Mouse (Mus musculus): ENCODE measurements around the gene Crabp2. TPM values are rescaled to one million over a fixed set of nuclear protein-coding genes. Genes with fewer than 3 reads are reported as not detected.

Gene Crabp2
- polyA plus RNA-seq, 1 experiment from 2014 or later = 417 TPM

GRCm38 (mm10) chr3:87981894-87982835 is 33.7 kb downstream of the Crabp2 start:
- Histone ChIP-seq H3K9ac (ENCODE audit: low read length) (peak overlapping the region; percentile 51), H3K36me3 (ENCODE audit: control insufficient read depth, insufficient read depth, low read length) (peaks cover 4% of the 10 kb centered on the region; the same call in 1 of the 2 replicates), H3K4me1 (replicated peaks; ENCODE audit: control insufficient read depth, insufficient read depth, low read length) (peaks cover 53% of the 10 kb centered on the region), H3K4me3 (ENCODE audit: low read depth, low read length) (no peak overlapping the region), H3K27ac (ENCODE audit: low read depth, low read length) (peak overlapping the region; percentile 88), H3K9me3 (ENCODE audit: control insufficient read depth, low read length) (no peaks in the 10 kb centered on the region), H3K27me3 (ENCODE audit: control insufficient read depth, insufficient read depth, low read length) (no peaks in the 10 kb centered on the region), H3K4me2 (ENCODE audit: low read depth, low read length, severe bottlenecking) (no peak overlapping the region)
- 34% methylated on average over 12 of the region's 12 CpGs for WGBS
- peak; percentile 55 for DNase-seq (ENCODE audit: low spot score)
- no peak for ATAC-seq (replicated peaks; ENCODE audit: low FRiP score)

DNA sequence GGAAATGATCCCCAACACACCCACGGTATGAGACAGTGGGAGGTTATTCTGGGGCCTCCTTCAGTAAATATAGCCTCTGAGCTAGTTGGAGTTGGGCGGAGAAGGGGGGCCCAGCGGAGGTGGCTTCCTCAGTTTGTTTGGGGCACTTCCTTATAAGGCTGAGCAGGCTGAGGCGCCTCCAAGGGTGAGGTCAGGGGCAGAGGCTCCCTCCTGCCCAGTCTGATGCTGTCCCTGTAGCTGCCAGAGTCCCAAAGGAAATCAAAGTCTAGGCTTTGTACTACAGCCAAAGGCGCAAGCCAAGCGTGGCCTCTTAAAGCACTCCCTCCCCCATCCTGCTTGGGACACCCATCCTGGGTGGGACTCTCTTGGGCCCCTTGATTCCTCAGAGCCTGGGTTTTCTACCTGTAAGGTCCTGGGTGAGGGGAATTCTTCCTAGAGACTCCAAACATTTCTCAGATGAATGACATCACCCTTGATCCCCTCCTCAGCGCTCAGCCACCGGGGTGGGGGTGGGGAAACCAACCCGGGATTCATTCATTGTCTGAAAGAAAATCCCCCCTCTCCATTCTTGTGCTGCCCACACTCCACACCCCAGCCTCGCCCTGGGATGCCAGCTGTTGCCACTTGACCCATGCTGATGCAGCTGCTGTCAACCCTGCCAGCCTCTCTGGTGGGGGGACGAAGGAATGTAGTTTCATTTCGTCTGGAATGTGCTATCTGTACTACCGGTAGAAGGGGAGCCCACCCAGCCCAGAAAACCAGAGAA is 34.6 kb downstream of the Crabp2 start:
- peaks cover 55% of the 10 kb centered on the region for H3K4me1 ChIP-seq (replicated peaks; ENCODE audit: control insufficient read depth, insufficient read depth, low read length)
- H3K27ac ChIP-seq (ENCODE audit: low read depth, low read length) = peak overlapping the region; percentile 88
- peak; percentile 80 for DNase-seq (ENCODE audit: low spot score)
- H3K36me3 ChIP-seq (ENCODE audit: control insufficient read depth, insufficient read depth, low read length) = no peaks in the 10 kb centered on the region
- H3K4me2 ChIP-seq (ENCODE audit: low read depth, low read length, severe bottlenecking) = peak overlapping the region; percentile 36
- 2% methylated on average over 13 of the region's 13 CpGs for WGBS
- peak overlapping the region; percentile 51 for H3K9ac ChIP-seq (ENCODE audit: low read length)
- H3K27me3 ChIP-seq (ENCODE audit: control insufficient read depth, insufficient read depth, low read length) = no peaks in the 10 kb centered on the region
- no peaks in the 10 kb centered on the region for H3K9me3 ChIP-seq (ENCODE audit: control insufficient read depth, low read length)
- ATAC-seq (replicated peaks; ENCODE audit: low FRiP score) = peak; percentile 37
- H3K4me3 ChIP-seq (ENCODE audit: low read depth, low read length) = no peak overlapping the region

DNA sequence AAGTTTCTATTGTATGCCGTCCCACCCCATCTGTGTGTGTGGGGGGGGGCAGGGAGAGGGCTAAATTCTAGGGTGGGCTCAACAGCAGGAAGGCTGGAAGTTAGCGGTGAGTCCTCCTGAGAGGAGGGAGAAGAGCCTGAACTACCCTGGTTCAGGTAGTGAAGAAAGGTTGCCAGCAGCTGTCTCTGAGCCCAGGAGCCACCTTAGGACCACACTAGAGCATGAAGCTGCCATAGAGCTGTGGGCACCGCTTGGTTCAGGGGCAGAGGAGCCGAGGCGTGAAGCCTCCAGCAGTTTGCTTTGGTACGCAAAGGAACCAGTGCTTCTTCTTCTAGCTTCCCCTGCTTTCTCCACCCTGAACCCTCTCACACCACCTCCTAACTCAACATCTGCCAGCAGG is 35.2 kb downstream of the Crabp2 start:
- no peaks in the 10 kb centered on the region for H3K36me3 ChIP-seq (ENCODE audit: control insufficient read depth, insufficient read depth, low read length)
- peak; percentile 54 for DNase-seq (ENCODE audit: low spot score)
- no peaks in the 10 kb centered on the region for H3K9me3 ChIP-seq (ENCODE audit: control insufficient read depth, low read length)
- H3K27me3 ChIP-seq (ENCODE audit: control insufficient read depth, insufficient read depth, low read length) = peaks cover 2% of the 10 kb centered on the region; the same call in 1 of the 2 replicates
- peak overlapping the region; percentile 36 for H3K4me2 ChIP-seq (ENCODE audit: low read depth, low read length, severe bottlenecking)
- no peak overlapping the region for H3K4me3 ChIP-seq (ENCODE audit: low read depth, low read length)
- H3K9ac ChIP-seq (ENCODE audit: low read length) = peak overlapping the region; percentile 51; the same call in 1 of the 2 replicates
- 51% methylated on average over 6 of the region's 6 CpGs for WGBS
- no peak for ATAC-seq (replicated peaks; ENCODE audit: low FRiP score)
- peaks cover 60% of the 10 kb centered on the region for H3K4me1 ChIP-seq (replicated peaks; ENCODE audit: control insufficient read depth, insufficient read depth, low read length)
- peak overlapping the region; percentile 88 for H3K27ac ChIP-seq (ENCODE audit: low read depth, low read length)

GRCm38 (mm10) chr3:87984094-87984493 is 35.6 kb downstream of the Crabp2 start:
- Histone ChIP-seq H3K27me3 (ENCODE audit: control insufficient read depth, insufficient read depth, low read length) (peaks cover 6% of the 10 kb centered on the region), H3K4me2 (ENCODE audit: low read depth, low read length, severe bottlenecking) (peak overlapping the region; percentile 11; the same call in 1 of the 2 replicates), H3K27ac (ENCODE audit: low read depth, low read length) (no peak overlapping the region; the same call in 1 of the 2 replicates), H3K4me1 (replicated peaks; ENCODE audit: control insufficient read depth, insufficient read depth, low read length) (peaks cover 60% of the 10 kb centered on the region), H3K9ac (ENCODE audit: low read length) (peak overlapping the region; percentile 51; the same call in 1 of the 2 replicates), H3K9me3 (ENCODE audit: control insufficient read depth, low read length) (no peaks in the 10 kb centered on the region), H3K4me3 (ENCODE audit: low read depth, low read length) (no peak overlapping the region), H3K36me3 (ENCODE audit: control insufficient read depth, insufficient read depth, low read length) (no peaks in the 10 kb centered on the region)
- ATAC-seq (replicated peaks; ENCODE audit: low FRiP score) = no peak
- DNase-seq (ENCODE audit: low spot score) = no peak
- WGBS = 54% methylated on average over 3 of the region's 3 CpGs

DNA sequence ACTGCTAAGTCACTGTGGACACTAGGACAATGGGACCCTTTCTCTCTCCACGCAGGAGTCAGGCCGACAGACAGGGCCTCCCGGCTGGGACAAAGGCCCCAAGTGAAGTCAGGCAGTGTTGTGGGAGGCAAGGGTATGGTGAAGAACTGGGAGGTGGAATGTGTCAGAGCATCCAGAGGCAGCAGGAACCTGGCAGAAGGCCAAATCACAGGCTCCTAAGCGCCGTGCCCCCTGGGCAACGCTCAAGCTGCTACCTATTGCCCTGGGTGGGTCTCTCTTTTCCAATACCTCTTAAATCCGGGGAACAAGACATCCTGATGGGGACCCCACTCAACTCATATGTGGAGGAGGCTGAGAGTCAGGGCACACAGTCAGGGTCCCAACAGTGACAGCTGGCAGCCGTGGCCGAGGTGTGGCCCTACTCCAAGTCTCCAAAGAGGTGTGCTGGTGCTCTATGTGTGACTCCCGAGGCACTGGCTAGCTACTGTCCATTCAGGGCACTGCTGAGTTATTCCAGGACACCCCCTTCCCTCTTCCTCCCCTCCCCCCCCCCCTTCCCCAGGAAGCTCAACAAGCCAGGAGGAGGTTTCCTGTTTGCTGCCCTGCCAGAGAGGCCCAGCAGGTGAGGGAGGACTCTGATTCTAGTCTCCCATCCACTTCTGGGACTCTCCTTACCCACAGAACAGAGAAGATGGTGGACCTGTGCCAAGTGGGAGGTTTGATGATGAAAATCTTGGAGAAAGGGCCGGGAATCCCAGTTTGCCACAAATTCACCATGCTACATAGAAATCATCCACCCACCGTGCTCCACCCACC is 37.2 kb downstream of the Crabp2 start:
- H3K36me3 ChIP-seq (ENCODE audit: control insufficient read depth, insufficient read depth, low read length) = no peaks in the 10 kb centered on the region
- H3K4me3 ChIP-seq (ENCODE audit: low read depth, low read length) = no peak overlapping the region
- H3K4me2 ChIP-seq (ENCODE audit: low read depth, low read length, severe bottlenecking) = no peak overlapping the region
- H3K27me3 ChIP-seq (ENCODE audit: control insufficient read depth, insufficient read depth, low read length) = peaks cover 6% of the 10 kb centered on the region
- 44% methylated on average over 12 of the region's 12 CpGs for WGBS
- peak; percentile 72 for DNase-seq (ENCODE audit: low spot score)
- no peak for ATAC-seq (replicated peaks; ENCODE audit: low FRiP score)
- no peaks in the 10 kb centered on the region for H3K9me3 ChIP-seq (ENCODE audit: control insufficient read depth, low read length)
- peak overlapping the region; percentile 14; the same call in 1 of the 2 replicates for H3K9ac ChIP-seq (ENCODE audit: low read length)
- peak overlapping the region; percentile 55; the same call in 1 of the 2 replicates for H3K27ac ChIP-seq (ENCODE audit: low read depth, low read length)
- H3K4me1 ChIP-seq (replicated peaks; ENCODE audit: control insufficient read depth, insufficient read depth, low read length) = peaks cover 53% of the 10 kb centered on the region

DNA sequence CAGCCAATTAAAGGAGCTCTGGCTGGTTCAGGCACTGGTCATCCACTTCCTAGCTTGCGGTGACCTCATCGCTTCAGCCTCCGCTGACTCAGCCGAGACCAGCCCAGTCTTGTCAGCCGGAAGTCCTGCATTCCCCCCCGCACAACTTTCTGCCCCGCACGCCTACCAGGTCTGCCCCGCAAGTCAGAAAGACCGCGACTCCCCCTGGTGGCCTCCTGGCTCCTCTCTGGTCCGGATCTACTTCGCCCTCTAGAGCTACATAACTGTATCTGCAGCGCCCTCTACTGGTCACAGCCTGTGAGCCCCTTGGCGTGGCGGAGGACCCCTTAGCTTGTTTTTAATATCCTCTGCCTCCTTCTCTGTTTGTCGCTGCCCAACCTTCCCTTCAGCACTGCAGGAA is 38.4 kb downstream of the Crabp2 start:
- peaks cover 48% of the 10 kb centered on the region for H3K4me1 ChIP-seq (replicated peaks; ENCODE audit: control insufficient read depth, insufficient read depth, low read length)

DNA sequence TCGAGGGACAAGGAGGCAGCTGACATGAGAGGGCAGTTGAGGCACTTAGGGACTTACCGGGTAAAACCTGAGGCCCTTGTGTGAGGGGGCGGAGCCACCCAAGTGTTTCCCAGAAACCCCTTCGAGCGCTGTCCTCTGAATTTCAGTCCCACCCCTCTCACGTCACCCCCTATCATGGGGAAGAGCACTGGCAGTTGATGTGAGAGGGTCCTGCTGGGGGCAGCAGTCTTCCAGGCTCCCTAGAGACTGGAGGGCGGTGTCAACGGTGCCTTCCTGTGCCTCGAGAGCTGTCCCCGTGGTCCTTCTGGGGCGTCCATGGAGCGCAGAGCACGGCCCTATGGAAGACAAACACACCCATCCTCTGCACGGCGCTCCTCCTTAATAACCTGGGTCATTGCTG is 39.2 kb downstream of the Crabp2 start:
- WGBS = under 1% methylated on average over 15 of the region's 15 CpGs
- H3K4me3 ChIP-seq (ENCODE audit: low read depth, low read length) = peak overlapping the region; percentile 25
- ATAC-seq (replicated peaks; ENCODE audit: low FRiP score) (peak; percentile 62), DNase-seq (ENCODE audit: low spot score) (peak; percentile 86)
- no peaks in the 10 kb centered on the region for H3K9me3 ChIP-seq (ENCODE audit: control insufficient read depth, low read length)
- H3K9ac ChIP-seq (ENCODE audit: low read length) = peak overlapping the region; percentile 33; the same call in 1 of the 2 replicates
- H3K36me3 ChIP-seq (ENCODE audit: control insufficient read depth, insufficient read depth, low read length) = no peaks in the 10 kb centered on the region
- peak overlapping the region; percentile 66 for H3K4me2 ChIP-seq (ENCODE audit: low read depth, low read length, severe bottlenecking)
- peaks cover 6% of the 10 kb centered on the region for H3K27me3 ChIP-seq (ENCODE audit: control insufficient read depth, insufficient read depth, low read length)
- 0 out of 2 replicates have a peak overlapping the region, but pooled peaks have one; percentile 8 for H3K27ac ChIP-seq (ENCODE audit: low read depth, low read length)
- H3K4me1 ChIP-seq (replicated peaks; ENCODE audit: control insufficient read depth, insufficient read depth, low read length) = peaks cover 41% of the 10 kb centered on the region

More for the DNA sequence above, 38.4 kb downstream of the Crabp2 start:
- Histone ChIP-seq H3K27me3 (ENCODE audit: control insufficient read depth, insufficient read depth, low read length) (peaks cover 6% of the 10 kb centered on the region), H3K9me3 (ENCODE audit: control insufficient read depth, low read length) (no peaks in the 10 kb centered on the region), H3K9ac (ENCODE audit: low read length) (peak overlapping the region; percentile 33; the same call in 1 of the 2 replicates), H3K36me3 (ENCODE audit: control insufficient read depth, insufficient read depth, low read length) (no peaks in the 10 kb centered on the region), H3K4me3 (ENCODE audit: low read depth, low read length) (peak overlapping the region; percentile 25), H3K27ac (ENCODE audit: low read depth, low read length) (0 out of 2 replicates have a peak overlapping the region, but pooled peaks have one; percentile 8), H3K4me2 (ENCODE audit: low read depth, low read length, severe bottlenecking) (peak overlapping the region; percentile 66)
- WGBS = under 1% methylated on average over 17 of the region's 17 CpGs
- ATAC-seq (replicated peaks; ENCODE audit: low FRiP score) (peak; percentile 75), DNase-seq (ENCODE audit: low spot score) (peak; percentile 100)
